Mouse (Mus musculus): ENCODE data around the gene Phyhd1.

DNA sequence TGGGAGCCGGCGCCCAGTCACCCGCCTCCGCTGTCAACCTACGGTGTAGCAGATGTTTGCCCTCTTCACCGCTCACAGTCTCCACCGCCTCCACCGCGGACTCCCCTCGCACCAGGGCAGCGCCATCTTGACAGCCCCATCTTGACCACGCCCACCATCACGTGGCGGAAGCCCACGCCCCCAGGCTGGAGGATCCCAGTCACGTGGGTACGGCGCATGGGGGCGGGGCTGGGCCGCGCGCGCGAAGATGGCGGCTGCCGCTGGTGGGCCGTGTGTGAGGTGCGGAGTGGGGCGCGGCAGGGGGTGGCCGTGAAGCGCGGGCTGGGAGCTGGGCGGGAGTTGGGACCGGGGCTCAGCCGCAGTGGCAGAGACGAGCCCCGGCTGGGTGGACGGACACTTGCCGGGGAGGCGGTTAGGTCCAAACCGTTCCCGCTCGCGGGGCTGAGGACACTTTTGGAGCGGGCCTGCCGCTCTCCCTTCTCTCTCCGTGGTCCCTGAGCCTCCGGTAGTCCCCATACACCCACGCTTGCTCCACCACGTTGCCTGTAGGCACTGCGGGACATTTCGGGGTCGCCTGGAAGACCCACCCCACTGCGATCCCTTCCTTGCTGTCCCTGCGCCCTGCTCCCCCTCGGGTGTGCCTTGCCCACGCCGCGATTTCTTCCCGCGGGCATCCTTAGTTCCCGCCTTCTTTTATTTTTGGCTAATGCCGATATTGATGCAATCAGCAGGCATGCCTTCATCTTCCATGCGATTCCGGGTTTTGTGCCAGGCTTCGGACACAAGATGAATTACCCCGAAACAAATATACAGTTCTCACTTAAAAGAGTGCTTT is 20.4 kb downstream of the Phyhd1 start, which contains the start of the genes Dolk and Nup188:
- TF ChIP-seq FLI1 (IDR thresholded peaks at IDR 0.05; ENCODE audit: low read length) (no peak), GATA1 (IDR thresholded peaks at IDR 0.05; ENCODE audit: borderline replicate concordance, low read length) (no peak)

All from megakaryocyte, embryonic 14.5 days (primary cell).